Mouse (Mus musculus) stomach, postnatal 0 days (tissue): ENCODE results near the gene Iqcf5. TPM values are rescaled to one million over a fixed set of nuclear protein-coding genes. Genes with fewer than 3 reads are reported as not detected.

Experiments
- ATAC-seq: fragments of 200-750 bp; cut with Nextera tagmentation; 2 replicates; pipeline ENCODE4 v1.8.0; 2017; ENCODE audit not compliant: low FRiP score, low TSS enrichment
- DNase-seq: peaks from one replicate; pipeline ENCODE4 v3.0.0-alpha.2; 2016; ENCODE audit warnings: low spot score
- H3K27ac ChIP-seq: fragments of 300-500 bp; sonication (generic); replicated peaks from 2 replicates; pipeline ENCODE4 v1.5.1; 2014; ENCODE audit warnings: mild to moderate bottlenecking, control low read depth
- H3K27me3 ChIP-seq: fragments of 300-500 bp; sonication (generic); 2 replicates; pipeline ENCODE4 v1.6.1; 2014; ENCODE audit warnings: low read length; ENCODE audit not compliant: control insufficient read depth, insufficient read depth
- H3K36me3 ChIP-seq: fragments of 300-500 bp; sonication (generic); 2 replicates; pipeline ENCODE4 v1.6.1; 2014; ENCODE audit warnings: low read length, mixed read lengths; ENCODE audit not compliant: control insufficient read depth, insufficient read depth
- H3K4me1 ChIP-seq: fragments of 300-500 bp; sonication (generic); replicated peaks from 2 replicates; pipeline ENCODE4 v1.6.1; 2014; ENCODE audit warnings: antibody characterized with exemption; ENCODE audit not compliant: control insufficient read depth, insufficient read depth
- H3K4me2 ChIP-seq: fragments of 300-500 bp; sonication (generic); replicated peaks from 2 replicates; pipeline ENCODE4 v1.6.1; 2014; ENCODE audit warnings: low read depth, mild to moderate bottlenecking, control low read depth, moderate library complexity
- H3K4me3 ChIP-seq: fragments of 300-500 bp; sonication (generic); 2 replicates; pipeline ENCODE4 v1.5.1; 2014; ENCODE audit warnings: low read depth, low read length, control low read depth
- H3K9ac ChIP-seq: fragments of 300-500 bp; sonication (generic); 2 replicates; pipeline ENCODE4 v1.6.1; 2014; ENCODE audit warnings: mild to moderate bottlenecking, low read length, control low read depth, mixed read lengths
- H3K9me3 ChIP-seq: fragments of 300-500 bp; sonication (generic); 2 replicates; pipeline ENCODE4 v1.6.1; 2016; ENCODE audit warnings: low read length; ENCODE audit not compliant: control insufficient read depth
- CTCF ChIP-seq: IDR thresholded peaks from 2 replicates; pipeline ENCODE4 v1.5.1; 2016; ENCODE audit warnings: antibody characterized with exemption, low read depth, mild to moderate bottlenecking, moderate library complexity
- WGBS: fragments of 180-500 bp; shearing (Covaris S2); extraction: QIAGEN DNeasy Blood & Tissue Kit; methylation state at CpG from one replicate; pipeline ENCODE4 v1.1.7; 2014; 5-methylcytosine and 5-hydroxymethylcytosine counted together
- polyA plus RNA-seq: library from polyadenylated mRNA; unstranded; fragments of >200 nt; fragmentation: Nextera tagmentation; extraction: Ambion mirVana; gene quantifications from 2 replicates; pipeline ENCODE4 v1.2.1, GENCODE M21; 2015

Gene Iqcf5
- polyA plus RNA-seq, 1 experiment from 2014 or later = not detected

GRCm38 (mm10) chr9:106564025-106564424 is 49.7 kb downstream of the Iqcf5 start:
- H3K4me3 ChIP-seq = no peak overlapping the region
- H3K9ac ChIP-seq = no peak overlapping the region
- TF ChIP-seq CTCF = no peak
- 78% methylated on average over 8 of the region's 8 CpGs for WGBS
- no peaks in the 10 kb centered on the region for H3K9me3 ChIP-seq
- no peaks in the 10 kb centered on the region for H3K27me3 ChIP-seq
- H3K4me2 ChIP-seq = no peak overlapping the region
- H3K4me1 ChIP-seq = no peaks in the 10 kb centered on the region
- DNase-seq (no peak), ATAC-seq (no peak)
- no peak overlapping the region for H3K27ac ChIP-seq
- H3K36me3 ChIP-seq = no peaks in the 10 kb centered on the region

Other genes starting within 250 kb of the Iqcf5 start
- 13.0 and 13.3 TPM in 2 replicates for gene Poc1a, start 233.5 kb upstream of the Iqcf5 start, polyA plus RNA-seq
- gene Dusp7, start 145.9 kb upstream of the Iqcf5 start, polyA plus RNA-seq = 12.3 and 12.7 TPM in 2 replicates
- gene Rpl29, start 85.1 kb upstream of the Iqcf5 start, polyA plus RNA-seq = 810 and 847 TPM in 2 replicates
- 20.7 and 23.9 TPM in 2 replicates for gene Acy1, start 76.3 kb upstream of the Iqcf5 start, polyA plus RNA-seq
- 39.0 and 46.0 TPM in 2 replicates for gene Abhd14b, start 67.1 kb upstream of the Iqcf5 start, polyA plus RNA-seq
- 23.1 and 23.2 TPM in 2 replicates for gene Abhd14a, start 66.9 kb upstream of the Iqcf5 start, polyA plus RNA-seq
- 16.8 and 20.3 TPM in 2 replicates for gene Pcbp4, start 61.3 kb upstream of the Iqcf5 start, polyA plus RNA-seq
- gene Gpr62, start 48.6 kb upstream of the Iqcf5 start, polyA plus RNA-seq = 0.15 and 0.23 TPM in 2 replicates
- gene Rrp9, start 38.6 kb upstream of the Iqcf5 start, polyA plus RNA-seq = 22.4 and 23.3 TPM in 2 replicates
- gene Parp3, start 37.6 kb upstream of the Iqcf5 start, polyA plus RNA-seq = 5.8 TPM in 2 replicates
- not detected in 2 replicates for gene Iqcf1, start 14.6 kb upstream of the Iqcf5 start, polyA plus RNA-seq
- gene Iqcf3, start 47.1 kb downstream of the Iqcf5 start, polyA plus RNA-seq = not detected in 2 replicates
- not detected in 2 replicates for gene Iqcf4, start 56.4 kb downstream of the Iqcf5 start, polyA plus RNA-seq
- not detected in 2 replicates for gene Iqcf6, start 112.0 kb downstream of the Iqcf5 start, polyA plus RNA-seq
- 0.11 TPM in 1 of 2 replicates, not detected in the other for gene Grm2, start 141.5 kb downstream of the Iqcf5 start, polyA plus RNA-seq
- gene Tex264, start 171.4 kb downstream of the Iqcf5 start, polyA plus RNA-seq = 79.7 and 87.8 TPM in 2 replicates